Mouse (Mus musculus): ENCODE results near the gene Padi3. TPM values are rescaled to one million over a fixed set of nuclear protein-coding genes. Genes with fewer than 3 reads are reported as not detected.

The Padi3 gene
- polyA plus RNA-seq, 1 experiment from 2014 or later: 0.05 TPM

- no peaks in the 10 kb centered on the region for H3K9me3 ChIP-seq
- H3K9ac ChIP-seq (replicated peaks): no peak overlapping the region
- no peak overlapping the region for H3K4me2 ChIP-seq (replicated peaks)
- no peak overlapping the region for H3K27ac ChIP-seq (replicated peaks)
- H3K4me1 ChIP-seq: peaks cover 34% of the 10 kb centered on the region
- no peak overlapping the region for H3K4me3 ChIP-seq
- 28% methylated on average over 8 of the region's 8 CpGs for WGBS
- H3K36me3 ChIP-seq: no peaks in the 10 kb centered on the region
- ATAC-seq (ENCODE audit: low FRiP score, low read depth): no peak
- peaks cover 24% of the 10 kb centered on the region for H3K27me3 ChIP-seq
Observed at GRCm38 (mm10) chr4:140837879-140838278, 27.4 kb upstream of the Padi3 start.

GRCm38 (mm10) chr4:140836208-140836866, 25.9 kb upstream of the Padi3 start:
- ATAC-seq (ENCODE audit: low FRiP score, low read depth): no peak
- Histone ChIP-seq H3K9ac (replicated peaks) (no peak overlapping the region), H3K27me3 (peaks cover 35% of the 10 kb centered on the region), H3K4me2 (replicated peaks) (no peak overlapping the region), H3K36me3 (no peaks in the 10 kb centered on the region), H3K9me3 (no peaks in the 10 kb centered on the region), H3K4me1 (peaks cover 38% of the 10 kb centered on the region), H3K4me3 (no peak overlapping the region), H3K27ac (replicated peaks) (no peak overlapping the region)
- 70% methylated on average over 11 of the region's 11 CpGs for WGBS

- Histone ChIP-seq H3K9ac (replicated peaks) (no peak overlapping the region), H3K9me3 (no peaks in the 10 kb centered on the region), H3K4me2 (replicated peaks) (peak overlapping the region; percentile 38), H3K27ac (replicated peaks) (no peak overlapping the region; the same call in 1 of the 2 replicates), H3K36me3 (no peaks in the 10 kb centered on the region), H3K27me3 (peaks cover 35% of the 10 kb centered on the region), H3K4me1 (peaks cover 38% of the 10 kb centered on the region), H3K4me3 (no peak overlapping the region)
- under 1% methylated on average over 10 of the region's 10 CpGs for WGBS
- peak; percentile 90 for ATAC-seq (ENCODE audit: low FRiP score, low read depth)
Observed at GRCm38 (mm10) chr4:140835682-140836081, 25.2 kb upstream of the Padi3 start.

GRCm38 (mm10) chr4:140834327-140834934, 24.0 kb upstream of the Padi3 start:
- ATAC-seq (ENCODE audit: low FRiP score, low read depth): no peak
- WGBS: 56% methylated on average over 6 of the region's 6 CpGs

GRCm38 (mm10) chr4:140832821-140833220, 22.4 kb upstream of the Padi3 start:
- peaks cover 32% of the 10 kb centered on the region for H3K27me3 ChIP-seq
- no peak for ATAC-seq (ENCODE audit: low FRiP score, low read depth)
- no peak overlapping the region for H3K4me2 ChIP-seq (replicated peaks)
- 49% methylated on average over 8 of the region's 8 CpGs for WGBS
- no peak overlapping the region for H3K9ac ChIP-seq (replicated peaks)
- no peaks in the 10 kb centered on the region for H3K9me3 ChIP-seq
- peaks cover 38% of the 10 kb centered on the region for H3K4me1 ChIP-seq
- no peak overlapping the region for H3K4me3 ChIP-seq
- no peak overlapping the region for H3K27ac ChIP-seq (replicated peaks)
- H3K36me3 ChIP-seq: no peaks in the 10 kb centered on the region

More at GRCm38 (mm10) chr4:140834327-140834934, 24.0 kb upstream of the Padi3 start:
- no peak overlapping the region for H3K4me3 ChIP-seq
- no peak overlapping the region for H3K27ac ChIP-seq (replicated peaks)
- H3K36me3 ChIP-seq: no peaks in the 10 kb centered on the region
- peaks cover 35% of the 10 kb centered on the region for H3K27me3 ChIP-seq
- no peak overlapping the region for H3K9ac ChIP-seq (replicated peaks)
- no peaks in the 10 kb centered on the region for H3K9me3 ChIP-seq
- no peak overlapping the region for H3K4me2 ChIP-seq (replicated peaks)
- H3K4me1 ChIP-seq: peaks cover 38% of the 10 kb centered on the region

- no peak overlapping the region for H3K4me3 ChIP-seq
- H3K4me1 ChIP-seq: peaks cover 38% of the 10 kb centered on the region
- peaks cover 32% of the 10 kb centered on the region for H3K27me3 ChIP-seq
- ATAC-seq (ENCODE audit: low FRiP score, low read depth): no peak
- H3K9me3 ChIP-seq: no peaks in the 10 kb centered on the region
- H3K36me3 ChIP-seq: no peaks in the 10 kb centered on the region
- H3K4me2 ChIP-seq (replicated peaks): no peak overlapping the region
- no peak overlapping the region for H3K27ac ChIP-seq (replicated peaks)
- H3K9ac ChIP-seq (replicated peaks): no peak overlapping the region
- WGBS: 94% methylated on average over 4 of the region's 4 CpGs
Observed at GRCm38 (mm10) chr4:140831808-140832207, 21.4 kb upstream of the Padi3 start.

- no peak overlapping the region for H3K9ac ChIP-seq (replicated peaks)
- H3K4me1 ChIP-seq: no peaks in the 10 kb centered on the region
- H3K4me2 ChIP-seq (replicated peaks): no peak overlapping the region
- H3K27ac ChIP-seq (replicated peaks): no peak overlapping the region
- no peak for ATAC-seq (ENCODE audit: low FRiP score, low read depth)
- WGBS: 50% methylated on average over 3 of the region's 3 CpGs
- H3K36me3 ChIP-seq: no peaks in the 10 kb centered on the region
- H3K9me3 ChIP-seq: 0 out of 2 replicates have a peak, but pooled peaks cover 5% of the 10 kb centered on the region
- peaks cover 7% of the 10 kb centered on the region; the same call in 1 of the 2 replicates for H3K27me3 ChIP-seq
- no peak overlapping the region for H3K4me3 ChIP-seq
Observed at GRCm38 (mm10) chr4:140827237-140827636, 16.8 kb upstream of the Padi3 start.

- Histone ChIP-seq H3K36me3 (no peaks in the 10 kb centered on the region), H3K9me3 (0 out of 2 replicates have a peak, but pooled peaks cover 5% of the 10 kb centered on the region), H3K4me2 (replicated peaks) (no peak overlapping the region), H3K4me1 (no peaks in the 10 kb centered on the region), H3K4me3 (no peak overlapping the region), H3K27me3 (no peaks in the 10 kb centered on the region), H3K9ac (replicated peaks) (no peak overlapping the region), H3K27ac (replicated peaks) (no peak overlapping the region)
- no peak for ATAC-seq (ENCODE audit: low FRiP score, low read depth)
- 62% methylated on average over 11 of the region's 11 CpGs for WGBS
Observed at GRCm38 (mm10) chr4:140825942-140826341, 15.5 kb upstream of the Padi3 start.

GRCm38 (mm10) chr4:140821988-140822387, 11.5 kb upstream of the Padi3 start:
- H3K9me3 ChIP-seq: 0 out of 2 replicates have a peak, but pooled peaks cover 5% of the 10 kb centered on the region
- no peaks in the 10 kb centered on the region for H3K4me1 ChIP-seq
- no peaks in the 10 kb centered on the region for H3K36me3 ChIP-seq
- WGBS: 68% methylated on average over 5 of the region's 5 CpGs
- no peak overlapping the region for H3K9ac ChIP-seq (replicated peaks)
- no peak overlapping the region for H3K4me3 ChIP-seq
- ATAC-seq (ENCODE audit: low FRiP score, low read depth): no peak
- no peaks in the 10 kb centered on the region for H3K27me3 ChIP-seq
- H3K4me2 ChIP-seq (replicated peaks): no peak overlapping the region
- H3K27ac ChIP-seq (replicated peaks): no peak overlapping the region

- H3K4me3 ChIP-seq: no peak overlapping the region
- no peak overlapping the region for H3K4me2 ChIP-seq (replicated peaks)
- no peak overlapping the region for H3K9ac ChIP-seq (replicated peaks)
- H3K9me3 ChIP-seq: 0 out of 2 replicates have a peak, but pooled peaks cover 1% of the 10 kb centered on the region
- peaks cover 22% of the 10 kb centered on the region; the same call in 1 of the 2 replicates for H3K4me1 ChIP-seq
- no peaks in the 10 kb centered on the region for H3K36me3 ChIP-seq
- no peak for ATAC-seq (ENCODE audit: low FRiP score, low read depth)
- peaks cover 29% of the 10 kb centered on the region for H3K27me3 ChIP-seq
- no peak overlapping the region for H3K27ac ChIP-seq (replicated peaks)
- 92% methylated on average over 8 of the region's 8 CpGs for WGBS
Observed at GRCm38 (mm10) chr4:140817413-140817812, 7.0 kb upstream of the Padi3 start.

- peaks cover 37% of the 10 kb centered on the region for H3K27me3 ChIP-seq
- H3K4me1 ChIP-seq: peaks cover 22% of the 10 kb centered on the region; the same call in 1 of the 2 replicates
- no peak overlapping the region for H3K4me2 ChIP-seq (replicated peaks)
- ATAC-seq (ENCODE audit: low FRiP score, low read depth): no peak
- H3K27ac ChIP-seq (replicated peaks): no peak overlapping the region
- WGBS: 73% methylated on average over 10 of the region's 10 CpGs
- no peak overlapping the region for H3K4me3 ChIP-seq
- H3K9ac ChIP-seq (replicated peaks): no peak overlapping the region
- no peaks in the 10 kb centered on the region for H3K9me3 ChIP-seq
- H3K36me3 ChIP-seq: no peaks in the 10 kb centered on the region
Observed at GRCm38 (mm10) chr4:140815996-140816917, 5.8 kb upstream of the Padi3 start.

GRCm38 (mm10) chr4:140815496-140815895, 5.0 kb upstream of the Padi3 start:
- H3K27me3 ChIP-seq: peaks cover 37% of the 10 kb centered on the region
- no peaks in the 10 kb centered on the region for H3K36me3 ChIP-seq
- peaks cover 22% of the 10 kb centered on the region; the same call in 1 of the 2 replicates for H3K4me1 ChIP-seq
- ATAC-seq (ENCODE audit: low FRiP score, low read depth): no peak
- no peaks in the 10 kb centered on the region for H3K9me3 ChIP-seq
- no peak overlapping the region for H3K4me2 ChIP-seq (replicated peaks)
- H3K27ac ChIP-seq (replicated peaks): no peak overlapping the region
- H3K4me3 ChIP-seq: no peak overlapping the region
- H3K9ac ChIP-seq (replicated peaks): no peak overlapping the region
- WGBS: 78% methylated on average over 5 of the region's 5 CpGs

Measured in midbrain, embryonic 12.5 days (tissue).